Mouse (Mus musculus) lung, adult 2 months (tissue): ENCODE measurements at regions not wholly inside any gene's neighbourhood (a gene's known extent, or its start where the extent isn't known, plus 50 kb on each side); places are given as distances from the start of the nearest gene placed in this dataset.

Experiments
- CTCF ChIP-seq: fragments of 200-500 bp; IDR thresholded peaks from 2 replicates; pipeline ENCODE4 v1.5.1; 2011; ENCODE audit warnings: mild to moderate bottlenecking, low read length, control low read depth; ENCODE audit not compliant: insufficient read depth
- POLR2A ChIP-seq: fragments of 200-500 bp; IDR thresholded peaks from 2 replicates; pipeline ENCODE4 v1.6.1; 2011; ENCODE audit warnings: low read depth, mild to moderate bottlenecking, control low read depth, low read length, borderline replicate concordance; ENCODE audit errors: extremely low read depth

GRCm38 (mm10) chr12:16436961-16437360 lies 173.8 kb downstream of the Lpin1 start:
- TF ChIP-seq CTCF (no peak), POLR2A (no peak)
